ENCODE assay signal across 27 mouse cellular contexts in genomic region chr14:115414545-115414944, GRCm38 (mm10).
DNase-seq lines count a peak whose midpoint lies in the region; ATAC-seq and TF ChIP-seq lines count a peak whose summit lies in the region.
"Had no signal": no experiment of that assay in that cellular context is flagged by ENCODE, and none has a peak within 500 bp of the region (broad histone marks: within the 10 kb centered on the region; RNA-seq: fewer than 3 reads in every experiment).

No protein-coding gene starts in this region.

- DNase-seq in kidney, adult 2 months = peak; percentile 47
- DNase-seq in kidney, postnatal 4 days = no peak
- DNase-seq in neural tube, embryonic 10.5 days (ENCODE audit: extremely low spot score, low spot score) = no peak
- DNase-seq in kidney, postnatal 0 days (ENCODE audit: low spot score) = peak; percentile 14
- no peak for DNase-seq in natural killer cell, adult 2 months (ENCODE audit: low spot score in 2 of 2)
- DNase-seq in layer of hippocampus, postnatal 36 days = no peak
- DNase-seq: adrenal gland, adult 2 months; cerebellum, adult 11 months; cerebellum, postnatal 10 days; embryo, embryonic 11 days; gastrocnemius, postnatal 14 days; heart, adult 18-20 months; heart, postnatal 10 days; lung, postnatal 36 days; thymus, adult 2 months; thymus, postnatal 4 days had no signal

- no peak overlapping the region for H3K4me3 ChIP-seq in kidney, adult 2 months (ENCODE audit: insufficient read depth, low read depth, low read length)
- no peak overlapping the region for H3K4me3 ChIP-seq in neural tube, embryonic 12.5 days
- H3K4me3 ChIP-seq in kidney, postnatal 0 days (replicated peaks; ENCODE audit: low read depth, low read length) = no peak overlapping the region
- H3K4me3 ChIP-seq: embryonic facial prominence, embryonic 15.5 days; heart, embryonic 12.5 days; hindbrain, embryonic 10.5 days; layer of hippocampus, adult 2 months; lung, embryonic 15.5 days; neural tube, embryonic 13.5 days had no signal

- peaks cover 17% of the 10 kb centered on the region for H3K4me1 ChIP-seq in kidney, adult 2 months (ENCODE audit: control insufficient read depth, insufficient read depth, low read length)
- H3K4me1 ChIP-seq in neural tube, embryonic 12.5 days = peaks cover 3% of the 10 kb centered on the region; the same call in 1 of the 2 replicates
- H3K4me1 ChIP-seq in kidney, postnatal 0 days (replicated peaks; ENCODE audit: insufficient read depth, low read length) = no peaks in the 10 kb centered on the region
- H3K4me1 ChIP-seq: embryonic facial prominence, embryonic 15.5 days; heart, embryonic 12.5 days; lung, embryonic 15.5 days had no signal

- no peaks in the 10 kb centered on the region for H3K36me3 ChIP-seq in kidney, adult 2 months (ENCODE audit: control insufficient read depth, insufficient read depth, low read length)
- no peaks in the 10 kb centered on the region for H3K36me3 ChIP-seq in neural tube, embryonic 12.5 days
- H3K36me3 ChIP-seq in kidney, postnatal 0 days (ENCODE audit: insufficient read depth, low read length) = no peaks in the 10 kb centered on the region
- H3K36me3 ChIP-seq: embryonic facial prominence, embryonic 15.5 days; heart, embryonic 12.5 days; hindbrain, embryonic 10.5 days; lung, embryonic 15.5 days; neural tube, embryonic 13.5 days had no signal

- H3K27me3 ChIP-seq in kidney, adult 2 months (replicated peaks; ENCODE audit: control insufficient read depth, insufficient read depth, low read length) = no peaks in the 10 kb centered on the region
- no peaks in the 10 kb centered on the region for H3K27me3 ChIP-seq in neural tube, embryonic 12.5 days (replicated peaks)
- no peaks in the 10 kb centered on the region for H3K27me3 ChIP-seq in kidney, postnatal 0 days (ENCODE audit: insufficient read depth, low read length)
- H3K27me3 ChIP-seq: embryonic facial prominence, embryonic 15.5 days; heart, embryonic 12.5 days; lung, embryonic 15.5 days; neural tube, embryonic 13.5 days had no signal

- H3K4me2 ChIP-seq in neural tube, embryonic 12.5 days (replicated peaks) = no peak overlapping the region
- no peak overlapping the region for H3K4me2 ChIP-seq in kidney, postnatal 0 days (ENCODE audit: low read length)
- H3K4me2 ChIP-seq: embryonic facial prominence, embryonic 15.5 days; heart, embryonic 12.5 days; lung, embryonic 15.5 days; neural tube, embryonic 13.5 days had no signal

- H3K27ac ChIP-seq in kidney, adult 2 months (ENCODE audit: insufficient read depth, low read depth, low read length) = no peak overlapping the region
- H3K27ac ChIP-seq in neural tube, embryonic 12.5 days = no peak overlapping the region
- H3K27ac ChIP-seq in kidney, postnatal 0 days = no peak overlapping the region
- H3K27ac ChIP-seq: embryonic facial prominence, embryonic 15.5 days; hindbrain, embryonic 10.5 days; layer of hippocampus, adult 2 months; liver, embryonic 14.5 days; lung, embryonic 15.5 days; neural tube, embryonic 13.5 days; stomach, postnatal 0 days had no signal

- WGBS in kidney, adult 2 months = 32% methylated on average over 5 of the region's 5 CpGs
- whole genome bisulfite sequencing in neural tube, embryonic 12.5 days = 60% methylated on average over 5 of the region's 5 CpGs
- WGBS in kidney, postnatal 0 days = 34% methylated on average over 5 of the region's 5 CpGs

- no peak for TF ChIP-seq POLR2A in kidney, adult 2 months (IDR thresholded peaks at IDR 0.05; ENCODE audit: low read depth, low read length)

- H3K9me3 ChIP-seq in neural tube, embryonic 12.5 days = no peaks in the 10 kb centered on the region
- H3K9me3 ChIP-seq in kidney, postnatal 0 days (replicated peaks; ENCODE audit: low read length) = no peaks in the 10 kb centered on the region
- H3K9me3 ChIP-seq: embryonic facial prominence, embryonic 15.5 days; heart, embryonic 12.5 days; hindbrain, embryonic 10.5 days; lung, embryonic 15.5 days; neural tube, embryonic 13.5 days had no signal

- TF ChIP-seq CTCF in kidney, adult 2 months (conservative IDR thresholded peaks at IDR 0.05; ENCODE audit: insufficient read depth, insufficient read length, low read depth, low read length) = no peak
- no peak for TF ChIP-seq CTCF in kidney, postnatal 0 days (IDR thresholded peaks at IDR 0.05; ENCODE audit: low read depth)

- ATAC-seq in neural tube, embryonic 12.5 days (ENCODE audit: low FRiP score, low read depth) = peak; percentile 29; the same call in 1 of the 2 replicates
- 0 out of 2 replicates have a peak, but pooled peaks have one; percentile 47 for ATAC-seq in kidney, postnatal 0 days (replicated peaks; ENCODE audit: low FRiP score, low read depth)
- ATAC-seq: forebrain, embryonic 16.5 days; intestine, postnatal 0 days had no signal

- H3K9ac ChIP-seq in neural tube, embryonic 12.5 days = no peak overlapping the region
- H3K9ac ChIP-seq in kidney, postnatal 0 days (ENCODE audit: low read depth, low read length) = no peak overlapping the region
- H3K9ac ChIP-seq: embryonic facial prominence, embryonic 15.5 days; heart, embryonic 12.5 days; liver, embryonic 14.5 days; lung, embryonic 15.5 days; neural tube, embryonic 13.5 days had no signal

Comparison
In these comparisons a context has a peak if more than half of its experiments do, and no peak if none do; other contexts are left out.
1. DNase-seq: peak in kidney, adult 2 months (single experiment) and kidney, postnatal 0 days (single experiment); none in kidney, postnatal 4 days (0 of 2), neural tube, embryonic 10.5 days (single experiment), natural killer cell, adult 2 months (0 of 2) and layer of hippocampus, postnatal 36 days (0 of 2).